Mouse (Mus musculus) right cerebral cortex, postnatal 25 days (tissue): ENCODE results near the gene Taf1b.
"Not testable (repeated sequence)": the region's sequence is repeated elsewhere in the genome, so short reads cannot be mapped to it uniquely, and the experiment has no call there.

Experiments used
- DNase-seq: peaks from one replicate; pipeline ENCODE4 v3.0.0; 2022

Gene Taf1b

DNA sequence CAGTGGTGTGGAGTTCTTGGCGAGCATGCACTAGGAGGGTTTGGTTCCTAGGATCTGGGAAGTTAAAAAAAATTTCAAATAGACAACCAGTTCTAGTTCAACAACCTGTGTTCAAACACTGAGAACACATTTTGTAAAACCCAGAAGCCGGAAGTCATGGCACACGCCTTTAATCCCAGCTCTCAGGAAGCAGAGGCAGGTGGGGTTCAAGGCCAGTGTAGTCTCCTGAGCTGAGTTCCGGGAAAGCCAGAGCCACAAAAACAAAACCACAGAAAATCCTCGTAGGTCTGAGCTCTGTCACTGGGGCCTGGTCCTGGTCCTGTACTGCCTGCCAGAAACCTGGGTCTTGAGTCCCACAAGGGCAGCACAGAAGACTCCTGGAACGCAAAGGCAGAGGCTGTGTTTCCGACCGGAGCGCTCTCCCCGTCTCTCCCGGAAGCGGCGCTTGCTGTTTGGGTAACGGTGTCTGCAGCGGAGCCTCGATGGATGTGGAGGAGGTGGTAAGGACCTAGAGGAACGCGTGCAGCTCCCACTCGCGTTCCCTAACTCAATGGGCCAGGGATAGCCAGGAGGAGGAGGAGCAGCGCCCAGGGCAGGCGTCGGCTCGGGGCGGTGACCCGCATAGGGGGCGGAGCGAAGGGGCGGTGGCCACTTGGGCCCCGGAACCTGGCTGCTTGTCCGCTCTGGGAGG, at the start of gene Taf1b:
TSS of gene Taf1b (plus strand) at position 210 of the 691 bp plus-strand sequence.
- peak; percentile 84 for DNase-seq

DNA sequence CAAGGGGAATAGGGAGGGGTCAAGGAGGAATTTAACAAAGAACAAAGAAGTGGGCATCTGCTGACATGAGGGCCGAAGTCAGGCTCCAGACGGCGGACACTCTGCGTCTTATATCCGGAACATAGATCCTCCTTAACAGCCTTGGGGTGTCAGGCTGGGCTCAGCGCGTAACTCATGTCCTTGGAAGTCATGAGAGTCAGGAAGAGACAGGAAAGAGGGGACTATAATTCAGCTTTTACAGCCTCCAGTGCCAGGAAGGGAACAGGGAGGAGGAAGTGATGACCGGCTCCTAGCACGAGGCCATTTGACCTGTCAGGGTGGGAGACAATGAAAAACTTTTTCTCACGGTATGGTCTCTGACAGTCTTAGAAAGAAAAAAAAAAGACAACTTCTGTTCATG, 37.8 kb upstream of the Taf1b start:
- no peak for DNase-seq

DNA sequence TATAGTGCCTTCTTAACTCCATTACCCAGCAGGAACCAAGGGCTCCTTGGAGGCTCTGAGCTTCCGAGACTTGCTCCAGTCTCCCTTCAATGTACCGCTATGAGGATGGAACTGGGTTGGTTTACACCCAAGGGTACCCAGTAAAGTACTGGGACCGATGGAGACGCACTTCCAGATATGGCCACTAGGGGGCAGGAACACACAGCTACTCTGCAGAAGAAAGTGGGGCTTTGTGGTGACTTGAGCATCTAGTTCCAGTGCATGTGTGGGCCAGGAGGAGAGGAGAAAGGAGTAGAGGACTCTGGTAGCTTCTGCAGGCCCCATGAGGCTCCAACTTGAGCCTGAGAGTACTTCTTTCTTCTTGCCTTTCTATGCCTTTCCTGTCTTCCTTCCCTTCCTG, 36.0 kb upstream of the Taf1b start:
- not testable (repeated sequence) for DNase-seq

DNA sequence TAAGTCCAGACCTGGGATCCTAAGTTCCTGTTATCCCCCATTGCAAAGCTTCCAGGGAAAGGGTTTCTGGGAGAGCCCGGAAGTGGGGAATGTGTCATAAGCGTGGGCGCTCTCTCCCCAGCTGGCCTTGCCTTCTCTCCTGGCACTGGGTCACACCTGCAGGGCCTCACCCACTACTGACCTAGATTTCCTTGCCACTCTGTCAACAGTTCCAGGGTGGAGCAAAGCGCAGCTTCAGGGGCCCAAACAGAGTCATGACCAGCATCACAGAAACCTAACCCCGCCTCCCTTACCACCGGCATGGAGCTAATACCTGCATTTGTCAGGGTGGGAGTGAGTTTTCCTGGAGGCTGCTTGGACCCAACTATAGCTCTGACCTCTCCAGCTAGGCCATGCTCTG, 34.7 kb upstream of the Taf1b start:
- DNase-seq, result not testable (repeated sequence)

DNA sequence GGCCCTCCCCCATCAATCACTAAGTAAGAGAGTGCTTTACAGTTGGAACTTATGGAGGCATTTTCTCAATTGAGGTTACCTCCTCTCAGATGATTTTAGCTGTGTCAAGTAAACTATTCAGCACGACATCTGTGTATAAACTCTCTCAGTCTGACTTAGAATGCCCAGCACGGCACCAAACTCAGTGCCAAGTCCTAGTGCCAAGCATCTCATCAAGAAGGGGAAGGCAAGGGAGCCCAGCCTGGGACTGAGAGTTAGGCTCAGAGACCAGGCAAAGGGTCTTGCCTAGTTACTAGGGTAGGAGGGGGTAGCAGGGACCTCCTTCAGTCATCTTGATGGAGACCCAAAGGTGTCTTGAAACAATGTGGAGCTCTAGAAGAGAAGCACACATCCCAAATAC, 29.2 kb upstream of the Taf1b start:
- no peak for DNase-seq

DNA sequence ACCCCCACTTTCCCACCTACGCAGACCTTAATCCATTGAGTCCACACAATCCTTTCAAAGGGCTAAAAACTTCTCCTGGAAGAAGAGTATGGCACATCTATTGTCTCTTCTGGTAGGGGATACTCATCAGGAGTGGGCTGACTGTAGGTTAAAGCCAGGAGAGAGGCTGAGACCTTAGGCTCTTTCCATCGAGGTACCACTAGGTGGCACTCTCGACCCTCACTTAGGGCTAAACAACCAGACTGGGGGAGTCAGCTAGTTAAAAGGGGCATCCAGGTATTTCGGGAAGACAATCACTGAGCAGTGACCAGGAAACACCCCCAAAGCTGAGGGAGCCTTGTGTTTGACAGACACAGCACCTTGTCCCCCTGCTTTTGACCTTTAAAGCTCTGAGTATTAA, 27.2 kb upstream of the Taf1b start:
- no peak for DNase-seq

DNA sequence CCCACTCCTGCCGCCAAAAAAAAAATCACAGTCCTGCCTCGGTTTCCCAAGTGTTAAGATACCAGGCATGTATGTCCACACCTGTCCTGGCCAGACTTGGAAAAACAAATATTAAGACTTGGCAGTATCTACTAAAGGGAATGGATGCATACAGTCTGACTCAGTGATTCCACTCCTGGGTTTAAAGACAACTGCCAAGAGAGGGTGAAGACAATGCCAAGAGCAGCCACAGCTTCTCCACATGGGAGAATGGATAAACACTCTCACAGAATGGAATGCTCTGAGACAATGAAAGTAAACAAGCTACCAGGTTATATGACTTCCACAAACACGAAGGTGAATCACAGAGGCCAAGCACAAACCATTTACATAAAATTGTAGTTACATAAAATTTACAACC, 24.9 kb upstream of the Taf1b start:
- DNase-seq, result no peak

DNA sequence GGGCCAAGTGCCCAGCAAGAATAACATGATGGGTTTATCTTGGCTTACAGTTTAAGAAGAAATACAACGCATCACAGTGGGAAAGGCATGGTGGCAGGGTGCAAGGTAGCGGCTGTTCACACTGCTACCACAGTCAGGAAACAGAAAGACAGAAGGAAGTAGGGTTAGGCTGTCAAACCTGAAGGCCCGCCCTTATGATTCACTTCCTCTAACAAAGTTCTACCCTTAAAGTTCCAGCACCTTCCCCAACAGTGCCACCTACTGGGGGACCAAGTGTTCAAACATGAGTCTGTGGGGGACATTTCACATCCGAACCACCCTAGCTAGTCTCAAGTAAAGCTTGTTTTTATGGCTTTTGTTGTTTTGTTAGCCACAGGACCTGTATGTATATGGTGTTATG, 13.2 kb upstream of the Taf1b start:
- DNase-seq, result no peak

DNA sequence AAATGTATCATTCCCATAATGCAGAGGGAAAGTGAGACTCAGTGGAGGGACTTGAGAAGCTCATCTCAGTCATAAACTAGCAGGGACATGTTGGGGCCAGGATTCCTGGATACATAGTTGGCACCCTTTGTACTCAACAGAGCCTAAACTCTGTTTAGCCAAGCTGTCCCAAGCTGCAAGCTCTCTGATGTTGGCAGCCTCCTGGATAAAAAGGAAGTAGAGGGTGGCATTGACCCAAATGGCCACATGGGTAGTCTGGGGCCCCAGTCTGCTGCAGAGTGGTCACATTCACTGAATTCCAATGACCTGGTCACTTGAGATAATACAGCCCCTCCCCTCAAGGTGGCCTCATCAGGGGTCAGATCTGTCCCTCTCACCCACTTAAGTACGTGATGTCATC, 11.3 kb upstream of the Taf1b start:
- no peak for DNase-seq

DNA sequence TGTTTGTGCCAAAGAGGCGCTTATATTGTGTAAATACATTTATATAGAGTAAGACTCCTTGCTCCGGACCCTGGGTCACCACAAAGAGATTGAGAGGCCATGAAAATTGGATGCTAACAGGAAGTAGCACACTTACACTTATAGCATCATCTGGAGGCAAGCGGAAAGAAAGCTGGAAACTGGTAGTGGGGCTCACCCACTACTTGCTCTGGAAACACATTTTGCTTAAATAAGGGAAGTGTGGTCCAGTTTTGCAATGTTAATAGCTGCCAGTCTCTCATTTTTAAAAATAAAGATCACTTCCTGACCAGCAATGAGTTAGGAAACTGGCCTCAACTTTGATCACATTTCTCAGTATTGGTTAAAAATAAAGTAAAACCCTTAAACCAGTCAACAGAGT, 5.7 kb upstream of the Taf1b start:
- DNase-seq, result not testable (repeated sequence)

DNA sequence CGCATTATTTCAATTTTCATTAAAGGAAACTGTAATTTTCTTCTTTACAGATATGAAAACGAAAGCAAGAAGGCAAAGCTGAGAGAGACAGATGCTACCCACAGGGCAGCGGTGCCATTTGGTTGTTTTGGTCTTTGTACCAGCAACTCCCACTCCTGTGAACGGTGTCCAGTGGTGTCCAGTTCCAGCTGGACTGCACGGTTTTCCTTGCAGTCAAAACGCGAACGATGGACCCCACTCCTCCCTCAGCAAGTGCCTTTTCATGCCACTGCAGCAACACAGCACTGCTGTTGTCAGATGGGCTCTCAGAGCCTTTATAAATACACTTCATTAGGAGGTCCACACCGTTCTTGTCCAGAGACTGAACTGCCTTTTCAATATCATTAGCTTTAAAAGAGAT, 5.1 kb upstream of the Taf1b start:
- DNase-seq, result no peak

DNA sequence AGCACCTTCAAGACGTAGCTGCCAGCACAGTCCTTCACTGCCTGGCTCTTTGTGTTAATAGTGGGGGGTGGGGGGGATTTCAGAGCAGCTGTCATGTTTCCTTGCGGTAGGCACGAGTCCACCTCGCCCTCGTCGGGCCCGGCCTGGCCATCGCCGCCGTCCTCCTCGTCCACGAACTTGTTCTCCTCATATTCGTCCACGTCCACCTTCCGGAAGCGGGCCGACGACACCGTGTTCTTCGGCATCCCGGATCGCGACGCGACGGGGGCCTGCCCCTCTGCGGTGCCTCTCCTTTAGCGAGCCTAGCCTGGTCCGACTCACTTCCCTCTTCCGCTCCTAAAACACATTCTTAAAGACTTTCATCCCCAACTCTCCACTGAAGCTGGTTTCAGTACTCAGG, 4.7 kb upstream of the Taf1b start:
- no peak for DNase-seq

DNA sequence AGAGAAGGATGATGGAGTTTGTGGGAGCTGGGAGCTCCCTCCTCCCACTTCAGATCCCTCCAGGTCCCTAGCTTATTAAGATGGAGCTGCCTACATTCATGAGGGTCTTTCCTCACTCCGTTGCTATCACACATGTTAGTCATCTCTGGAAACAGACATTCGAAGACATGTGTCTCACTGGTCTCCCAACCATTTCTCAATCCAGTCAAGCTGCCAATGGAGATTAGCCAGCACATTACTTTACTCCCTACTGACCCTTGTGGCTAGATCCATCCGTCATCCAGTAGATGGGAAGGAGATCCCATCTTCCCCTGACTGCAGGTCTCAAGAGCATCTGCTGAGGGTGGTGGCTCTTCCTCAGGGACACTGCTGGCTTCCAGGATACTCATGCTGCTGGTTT, 3.4 kb upstream of the Taf1b start:
- DNase-seq, result not testable (repeated sequence)

DNA sequence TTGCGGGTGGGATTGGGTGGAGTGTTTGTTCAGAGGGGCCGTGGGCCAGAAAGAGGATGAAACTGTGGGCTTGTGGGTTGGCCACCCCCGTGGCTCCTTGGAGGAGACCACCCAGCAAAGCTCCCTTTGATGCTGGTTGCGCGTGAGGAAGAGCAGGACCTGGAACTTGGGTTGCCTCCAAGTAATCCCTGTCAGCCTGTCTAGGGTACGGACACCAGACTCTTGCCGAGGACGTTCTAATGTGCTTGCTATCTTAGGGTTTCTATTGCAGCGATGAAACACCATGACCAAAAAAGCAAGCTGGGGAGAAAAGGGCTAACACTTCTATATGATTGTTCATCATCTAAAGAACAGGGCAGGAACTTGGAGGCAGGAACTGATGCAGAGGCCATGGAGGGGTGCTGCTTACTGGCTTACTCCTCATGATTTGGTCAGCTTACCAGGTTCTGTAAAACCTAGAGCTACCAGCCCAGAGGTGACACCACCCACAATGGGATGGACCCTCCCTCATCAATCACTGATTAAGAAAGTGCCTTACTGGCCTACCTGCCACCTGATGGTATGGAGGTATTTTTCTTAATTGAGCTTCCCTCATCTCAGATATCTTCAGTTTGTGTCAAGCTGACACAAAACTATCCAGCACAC, 804 bp downstream of the Taf1b start:
- DNase-seq, result not testable (repeated sequence)

DNA sequence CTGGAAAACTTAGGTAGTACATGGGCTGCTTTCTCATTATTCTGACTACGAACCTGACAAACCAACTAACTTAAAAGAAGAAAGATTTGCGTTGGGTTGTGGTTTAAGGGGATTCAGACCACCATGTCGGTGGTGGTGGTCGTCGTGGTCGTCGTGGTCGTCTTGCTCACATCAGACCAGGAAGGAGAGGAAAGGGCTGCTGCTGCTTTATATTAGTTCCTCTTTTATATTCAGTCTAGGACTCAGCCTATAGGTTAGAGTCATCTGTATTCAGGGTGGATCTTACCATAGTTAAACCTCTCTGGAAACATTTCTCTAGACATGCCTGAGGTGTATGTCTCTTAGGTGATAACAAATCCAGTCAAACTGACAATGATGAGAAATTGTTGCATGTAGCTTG, 19.0 kb downstream of the Taf1b start:
- DNase-seq, result no peak

DNA sequence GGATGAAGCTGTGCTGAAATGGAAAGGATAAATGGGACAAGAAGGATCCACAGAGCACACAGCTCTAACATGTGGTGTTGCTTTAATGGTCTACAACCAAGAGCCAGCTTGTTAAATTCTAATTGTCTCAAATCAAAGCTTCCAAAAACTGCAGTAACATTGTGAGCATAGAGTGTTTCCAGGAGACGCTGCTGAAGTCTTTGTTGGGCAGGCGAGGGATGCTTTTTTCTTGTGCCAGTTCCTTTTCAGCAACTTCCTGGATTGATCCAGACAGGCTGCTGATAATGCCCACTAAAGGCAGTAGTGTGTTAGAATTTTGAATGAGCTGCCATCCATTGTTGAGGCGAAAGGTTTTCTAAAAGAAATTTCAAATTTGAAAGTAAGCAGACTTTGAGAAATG, 22.9 kb downstream of the Taf1b start:
- no peak for DNase-seq

DNA sequence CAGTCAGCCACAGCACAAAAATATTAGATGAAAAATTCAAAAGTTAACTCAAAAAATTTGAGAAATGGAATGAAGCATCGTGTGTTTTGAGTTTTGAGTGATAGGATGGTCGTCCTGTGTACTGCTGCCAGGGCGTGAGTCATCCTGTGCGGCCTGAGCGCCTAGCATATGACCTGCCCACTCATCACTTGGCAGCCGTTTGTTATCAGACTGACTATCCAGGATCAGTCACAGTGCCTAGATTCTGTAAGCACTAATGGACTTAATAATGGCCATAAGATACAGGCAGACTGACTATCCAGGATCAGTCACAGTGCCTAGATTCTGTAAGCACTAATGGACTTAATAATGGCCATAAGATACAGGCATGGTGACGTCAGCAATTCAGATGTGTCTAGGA, 26.9 kb downstream of the Taf1b start:
- not testable (repeated sequence) for DNase-seq

DNA sequence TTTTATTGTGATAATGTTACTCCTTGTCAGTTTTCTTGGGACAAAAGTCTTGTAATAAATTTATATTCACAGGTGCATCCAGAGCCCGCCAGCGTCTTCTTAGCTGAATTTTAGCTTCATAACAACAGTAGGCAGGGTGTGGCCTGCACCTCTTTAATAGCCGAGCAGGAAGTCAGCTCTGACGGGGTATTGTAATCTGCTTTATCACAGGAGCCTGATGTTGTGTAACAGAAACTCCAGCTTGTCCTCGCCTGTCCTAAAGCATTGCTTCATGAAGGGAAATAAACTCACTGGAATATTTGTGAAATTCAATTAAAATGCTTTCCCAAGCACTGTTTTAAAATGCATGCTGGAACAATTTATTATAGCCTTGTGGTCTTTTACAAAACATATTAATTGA, 38.2 kb downstream of the Taf1b start:
- DNase-seq, result no peak

DNA sequence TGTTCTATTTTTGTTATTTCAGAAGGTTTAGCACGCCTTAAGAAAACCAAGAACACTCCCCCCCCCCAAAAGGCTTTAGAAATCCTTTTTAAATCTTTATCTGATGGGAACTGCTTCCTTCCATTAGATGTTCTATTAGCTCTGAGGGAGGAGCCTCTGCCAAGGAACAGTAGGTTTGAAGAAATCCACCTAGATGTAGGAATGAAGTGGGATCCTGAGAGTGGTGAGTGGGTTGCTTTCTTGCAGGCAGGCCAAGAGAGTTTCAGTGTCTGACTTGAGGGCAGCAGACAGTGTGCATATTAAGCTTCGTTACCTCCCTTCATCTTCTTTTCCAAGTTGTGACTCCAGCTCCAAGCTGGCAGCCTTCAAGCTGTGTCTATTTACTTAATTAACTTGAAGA, 39.0 kb downstream of the Taf1b start:
- DNase-seq, result no peak

DNA sequence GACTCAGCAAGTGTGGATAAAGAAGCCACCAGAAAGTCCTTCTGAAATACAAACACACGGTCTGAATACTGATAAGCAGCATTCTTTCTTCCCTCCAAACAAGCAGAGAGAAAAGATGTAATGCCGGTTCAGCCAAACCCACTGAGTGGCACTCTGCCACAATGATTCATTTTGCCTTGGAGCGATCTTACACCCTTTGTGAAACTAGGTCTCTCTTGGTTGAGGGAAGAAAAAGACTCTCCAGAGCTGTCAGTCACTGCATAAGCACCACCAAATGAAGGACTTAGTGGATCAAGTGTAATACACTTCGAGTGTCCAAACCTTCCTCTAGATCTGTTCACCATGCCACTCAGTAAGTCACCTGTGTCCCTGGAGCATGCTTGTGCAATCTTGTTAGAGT, 39.8 kb downstream of the Taf1b start:
- peak; percentile 20 for DNase-seq

DNA sequence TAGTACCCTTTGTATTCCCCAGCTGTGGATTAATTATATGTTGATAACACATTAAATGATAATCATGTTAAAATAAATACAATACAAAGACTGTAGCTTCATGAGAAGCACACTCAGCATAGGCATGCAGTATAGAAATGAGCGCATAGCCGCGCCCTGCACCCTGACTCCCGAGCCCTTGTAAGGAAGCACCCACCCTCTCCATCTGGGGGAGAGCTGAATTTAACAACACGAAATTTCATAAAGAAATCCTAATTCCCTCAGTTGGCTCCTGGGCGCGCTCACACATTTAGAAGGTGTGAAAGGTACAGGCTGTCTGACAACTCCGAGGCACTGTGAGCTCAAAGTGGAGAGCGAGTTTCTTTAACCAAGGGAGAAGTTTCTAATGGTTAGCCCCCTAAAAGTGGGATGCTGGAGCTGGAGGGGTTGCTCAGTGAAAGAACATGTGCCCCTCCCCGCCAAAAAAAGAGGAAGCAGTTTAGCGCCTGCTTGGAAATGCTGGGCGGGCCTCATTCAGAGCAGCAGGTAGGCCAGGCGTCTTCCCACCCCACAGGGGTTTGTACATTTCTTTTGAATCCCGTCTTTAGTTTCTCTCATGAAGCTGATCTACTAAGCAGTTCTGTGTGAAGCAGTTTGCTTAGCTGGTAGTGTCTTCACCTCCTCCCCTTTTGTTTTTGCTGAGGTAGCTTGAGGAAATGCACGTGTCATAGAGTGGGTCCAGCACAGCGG, 43.4 kb downstream of the Taf1b start:
- DNase-seq, result no peak

DNA sequence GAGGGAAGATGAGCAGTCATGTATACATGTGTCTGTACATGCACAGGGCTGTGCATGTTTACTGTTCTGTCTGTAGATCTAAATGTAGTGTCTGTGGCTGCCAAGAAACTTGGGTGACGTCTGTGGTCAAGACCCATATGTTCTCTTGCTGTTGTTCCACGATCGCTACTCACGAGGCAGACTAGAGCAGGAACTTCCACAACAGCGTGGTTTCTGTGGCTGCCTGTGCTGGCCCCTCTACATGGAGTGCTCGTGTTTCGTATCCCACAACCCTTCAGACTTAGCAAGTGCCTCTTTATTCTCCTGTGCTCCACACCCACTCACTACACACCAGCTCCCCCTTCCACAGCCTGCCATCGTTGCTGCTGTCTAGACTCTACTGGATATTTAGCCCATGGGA, 49.5 kb downstream of the Taf1b start:
- no peak for DNase-seq

DNA sequence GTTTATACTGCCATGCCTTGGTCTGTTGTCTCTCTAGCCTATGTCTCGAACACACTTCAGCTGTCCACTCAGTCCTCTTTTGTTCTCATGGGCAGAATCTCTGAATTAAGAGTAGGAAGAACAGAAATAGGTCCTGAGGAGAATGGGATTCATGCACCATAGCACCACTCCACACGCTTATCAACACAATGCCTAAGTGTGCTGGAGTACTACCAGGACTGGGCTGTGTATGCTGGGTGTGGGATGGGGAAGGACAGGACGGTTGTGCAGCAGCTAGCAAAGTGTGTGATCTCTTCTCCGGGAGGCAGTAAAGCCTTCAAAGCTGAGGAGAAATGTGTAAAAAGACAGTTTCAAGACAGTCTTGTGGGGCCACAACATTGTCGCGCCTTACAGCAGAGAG, 50.7 kb downstream of the Taf1b start:
- no peak for DNase-seq

DNA sequence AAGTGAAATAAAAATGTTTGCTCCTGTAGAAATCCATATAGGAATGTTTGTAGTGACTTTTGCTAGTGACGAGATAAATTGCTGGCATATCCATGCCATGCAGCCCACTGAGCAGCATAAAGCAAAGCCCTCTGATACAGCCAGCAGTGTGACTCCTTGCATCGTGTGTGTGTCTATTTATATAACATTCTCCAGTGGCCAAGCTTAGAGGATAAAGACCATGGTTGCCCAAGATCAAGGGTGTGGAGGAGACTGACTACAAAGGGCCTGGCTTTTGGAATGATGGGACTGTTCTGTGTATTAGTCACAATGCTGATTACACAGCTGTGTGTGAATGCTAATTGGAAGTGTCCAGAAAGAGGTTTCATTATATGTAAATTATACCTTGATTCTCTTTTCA, 54.4 kb downstream of the Taf1b start:
- DNase-seq, result no peak
